Mouse (Mus musculus) G1E (cell line): Measurements from ENCODE around the gene Lck. TPM values are rescaled to one million over a fixed set of nuclear protein-coding genes. Genes with fewer than 3 reads are reported as not detected.

ENCODE experiments used
- ATAC-seq: 2 replicates; pipeline ENCODE4 v1.8.0; 2016; ENCODE audit warnings: mild to moderate bottlenecking; ENCODE audit not compliant: insufficient number of reproducible peaks, poor library complexity, low FRiP score, severe bottlenecking; ENCODE audit errors: extremely low read depth
- DNase-seq: peaks from one replicate; pipeline ENCODE4 v3.0.0; 2012; ENCODE audit warnings: low spot score
- H3K27me3 ChIP-seq: 2 replicates; pipeline ENCODE4 v1.6.1; 2012; ENCODE audit warnings: mild to moderate bottlenecking, low read length, inconsistent platforms; ENCODE audit not compliant: insufficient read depth
- H3K36me3 ChIP-seq: replicated peaks from 2 replicates; pipeline ENCODE3; 2012; ENCODE audit warnings: mild to moderate bottlenecking, inconsistent platforms
- H3K4me1 ChIP-seq: 2 replicates; pipeline ENCODE4 v1.6.1; 2012; ENCODE audit warnings: low read depth, low read length, inconsistent platforms, mixed read lengths; ENCODE audit not compliant: insufficient read depth
- H3K4me3 ChIP-seq: 2 replicates; pipeline ENCODE4 v1.5.1; 2012; ENCODE audit warnings: low read depth, mild to moderate bottlenecking, inconsistent platforms, low read length, moderate library complexity, mixed read lengths
- H3K9me3 ChIP-seq: replicated peaks from 2 replicates; pipeline ENCODE4 v1.6.1; 2012; ENCODE audit warnings: inconsistent platforms
- CTCF ChIP-seq: IDR thresholded peaks from 2 replicates; pipeline ENCODE4 v1.5.1; 2012; ENCODE audit warnings: low read depth, low read length, inconsistent platforms, mixed read lengths
- GATA1 ChIP-seq: IDR thresholded peaks from 2 replicates; pipeline ENCODE4 v1.6.1; 2012; ENCODE audit warnings: borderline replicate concordance, low read length, inconsistent platforms, mixed read lengths
- GATA2 ChIP-seq: IDR thresholded peaks from 2 replicates; pipeline ENCODE4 v1.6.1; 2012; ENCODE audit warnings: low read depth, low read length, inconsistent platforms, borderline replicate concordance
- POLR2AphosphoS5 ChIP-seq: IDR thresholded peaks from 2 replicates; pipeline ENCODE4 v1.6.1; 2012; ENCODE audit warnings: low read depth, low read length, inconsistent platforms; ENCODE audit not compliant: insufficient replicate concordance
- TAL1 ChIP-seq: conservative IDR thresholded peaks from 2 replicates; pipeline ENCODE4 v1.6.1; 2012; ENCODE audit warnings: low read depth, low read length, inconsistent platforms, mixed read lengths
- polyA plus RNA-seq: library from polyadenylated mRNA; stranded (reverse); fragments of >175 nt; gene quantifications from 2 replicates; pipeline ENCODE4 v1.2.3, GENCODE M21; 2012
- total RNA-seq, 2 experiments: library from RNA; stranded (forward) in 1 of 2; stranded (reverse) in 1 of 2; fragments of 200-1000 nt in 1 of 2; fragments of >200 nt in 1 of 2; fragmentation: Nextera tagmentation in 1 of 2; gene quantifications; 2 replicates each; pipeline ENCODE4 v1.2.3; 2014 to 2017

Gene Lck
- total and polyA plus RNA-seq, 3 experiments: 1.3 to 1.7 TPM; not detected in 1

GRCm38 (mm10) chr4:129510723-129511412 lies 62.6 kb downstream of the Lck start:
- Histone ChIP-seq H3K4me3 (no peak overlapping the region), H3K4me1 (peaks cover 28% of the 10 kb centered on the region), H3K9me3 (no peaks in the 10 kb centered on the region), H3K27me3 (peaks cover 82% of the 10 kb centered on the region), H3K36me3 (peaks cover 5% of the 10 kb centered on the region)
- DNase-seq: no peak
- TF ChIP-seq POLR2AphosphoS5 (no peak), TAL1 (no peak), GATA2 (no peak), GATA1 (no peak), CTCF (no peak)
- no peak for ATAC-seq

GRCm38 (mm10) chr4:129509650-129510049 lies 63.8 kb downstream of the Lck start:
- H3K27me3 ChIP-seq: peaks cover 86% of the 10 kb centered on the region
- TF ChIP-seq GATA2: no peak
- ATAC-seq: no peak

GRCm38 (mm10) chr4:129508834-129509600 lies 64.4 kb downstream of the Lck start:
- H3K4me3 ChIP-seq: no peak overlapping the region
- ATAC-seq: no peak
- no peak for TF ChIP-seq GATA2
- TF ChIP-seq GATA1: no peak
- H3K27me3 ChIP-seq: peaks cover 86% of the 10 kb centered on the region
- H3K9me3 ChIP-seq: no peaks in the 10 kb centered on the region
- H3K4me1 ChIP-seq: peaks cover 27% of the 10 kb centered on the region
- no peaks in the 10 kb centered on the region for H3K36me3 ChIP-seq
- DNase-seq: no peak

More at GRCm38 (mm10) chr4:129509650-129510049, 63.8 kb downstream of the Lck start:
- H3K9me3 ChIP-seq: no peaks in the 10 kb centered on the region
- no peak overlapping the region for H3K4me3 ChIP-seq
- H3K4me1 ChIP-seq: peaks cover 28% of the 10 kb centered on the region
- no peak for DNase-seq
- H3K36me3 ChIP-seq: peaks cover 4% of the 10 kb centered on the region

- TF ChIP-seq GATA2: no peak
- no peak for TF ChIP-seq POLR2AphosphoS5
- no peak for TF ChIP-seq TAL1
- TF ChIP-seq CTCF: no peak
- no peak for TF ChIP-seq GATA1
- DNase-seq (no peak), ATAC-seq (no peak)
- no peak overlapping the region for H3K4me3 ChIP-seq
- peaks cover 19% of the 10 kb centered on the region for H3K4me1 ChIP-seq
- H3K27me3 ChIP-seq: peaks cover 87% of the 10 kb centered on the region
- H3K36me3 ChIP-seq: no peaks in the 10 kb centered on the region
- H3K9me3 ChIP-seq: no peaks in the 10 kb centered on the region
Measured at GRCm38 (mm10) chr4:129508237-129508515, 65.3 kb downstream of the Lck start.

- ATAC-seq (no peak), DNase-seq (no peak)
- H3K4me3 ChIP-seq: no peak overlapping the region
- no peaks in the 10 kb centered on the region for H3K36me3 ChIP-seq
- TF ChIP-seq TAL1 (no peak), GATA1 (no peak), POLR2AphosphoS5 (no peak), CTCF (no peak), GATA2 (no peak)
- H3K27me3 ChIP-seq: peaks cover 87% of the 10 kb centered on the region
- H3K9me3 ChIP-seq: no peaks in the 10 kb centered on the region
- H3K4me1 ChIP-seq: peaks cover 20% of the 10 kb centered on the region
Measured at GRCm38 (mm10) chr4:129507434-129508236, 65.8 kb downstream of the Lck start.

GRCm38 (mm10) chr4:129505511-129505910 lies 67.9 kb downstream of the Lck start:
- Histone ChIP-seq H3K4me3 (no peak overlapping the region), H3K9me3 (no peaks in the 10 kb centered on the region), H3K4me1 (peaks cover 34% of the 10 kb centered on the region), H3K27me3 (peaks cover 73% of the 10 kb centered on the region), H3K36me3 (no peaks in the 10 kb centered on the region)
- ATAC-seq (no peak), DNase-seq (no peak)
- TF ChIP-seq CTCF (no peak), TAL1 (no peak), GATA2 (no peak), GATA1 (no peak), POLR2AphosphoS5 (no peak)
